Mouse (Mus musculus): Measurements from ENCODE around the gene Zbtb7b. TPM values are rescaled to one million over a fixed set of nuclear protein-coding genes. Genes with fewer than 3 reads are reported as not detected.

The Zbtb7b gene
- polyA plus RNA-seq (2015; fragmentation: Nextera tagmentation; extraction: Ambion mirVana): 1.1 and 1.4 TPM in 2 replicates

GRCm38 (mm10) chr3:89394006-89394893 is at the start of gene Zbtb7b:
TSS of gene Zbtb7b (minus strand) at chr3:89394776.

GRCm38 (mm10) chr3:89436176-89437113 is 41.9 kb upstream of the Zbtb7b start, which contains the start of gene Pbxip1:
TSS of gene Pbxip1 (plus strand) at chr3:89436706.

GRCm38 (mm10) chr3:89430171-89431159 is 35.9 kb upstream of the Zbtb7b start, which contains the start of gene Pygo2:
TSS of gene Pygo2 (plus strand) at chr3:89430214.

DNA sequence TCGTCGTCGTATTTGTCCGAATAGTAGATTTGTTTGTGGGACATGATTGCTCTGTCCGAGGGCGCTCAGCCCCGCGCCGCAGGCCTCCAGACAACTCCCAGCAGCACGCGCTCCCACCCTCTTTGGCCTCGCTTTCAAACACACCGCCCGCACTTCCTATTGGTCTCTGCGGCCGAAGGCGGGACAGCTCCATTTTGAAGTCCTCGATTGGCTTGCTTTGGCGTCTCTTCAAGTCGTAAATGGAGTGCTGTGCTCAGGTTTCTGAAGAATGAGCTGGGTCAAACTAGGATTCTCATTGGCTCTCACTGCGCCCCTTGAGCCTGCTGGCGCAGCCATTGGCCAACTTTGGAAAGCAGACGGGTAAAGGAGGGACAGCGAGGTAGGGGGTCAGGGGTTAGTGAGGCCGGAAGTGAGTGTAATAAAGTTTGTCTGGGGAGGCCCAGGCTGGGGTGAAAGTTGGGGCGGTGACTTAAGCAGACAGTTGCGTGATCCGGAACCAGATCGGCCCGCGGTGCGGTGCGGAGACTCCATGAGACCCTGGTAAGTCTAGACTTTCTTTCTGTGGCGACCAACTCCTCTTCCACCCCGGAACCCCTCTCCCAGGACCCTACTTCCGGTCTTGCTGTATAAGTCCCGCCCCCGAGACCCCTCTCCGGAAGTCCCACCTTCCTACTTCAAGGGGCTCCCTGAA is 23.7 kb upstream of the Zbtb7b start, which contains the start of the genes Cks1b and Shc1:
Gene Cks1b, minus strand, starts transcription at position 214 of the 691 bp plus-strand sequence.
Gene Shc1, plus strand, starts transcription at position 274 of the 691 bp plus-strand sequence.

DNA sequence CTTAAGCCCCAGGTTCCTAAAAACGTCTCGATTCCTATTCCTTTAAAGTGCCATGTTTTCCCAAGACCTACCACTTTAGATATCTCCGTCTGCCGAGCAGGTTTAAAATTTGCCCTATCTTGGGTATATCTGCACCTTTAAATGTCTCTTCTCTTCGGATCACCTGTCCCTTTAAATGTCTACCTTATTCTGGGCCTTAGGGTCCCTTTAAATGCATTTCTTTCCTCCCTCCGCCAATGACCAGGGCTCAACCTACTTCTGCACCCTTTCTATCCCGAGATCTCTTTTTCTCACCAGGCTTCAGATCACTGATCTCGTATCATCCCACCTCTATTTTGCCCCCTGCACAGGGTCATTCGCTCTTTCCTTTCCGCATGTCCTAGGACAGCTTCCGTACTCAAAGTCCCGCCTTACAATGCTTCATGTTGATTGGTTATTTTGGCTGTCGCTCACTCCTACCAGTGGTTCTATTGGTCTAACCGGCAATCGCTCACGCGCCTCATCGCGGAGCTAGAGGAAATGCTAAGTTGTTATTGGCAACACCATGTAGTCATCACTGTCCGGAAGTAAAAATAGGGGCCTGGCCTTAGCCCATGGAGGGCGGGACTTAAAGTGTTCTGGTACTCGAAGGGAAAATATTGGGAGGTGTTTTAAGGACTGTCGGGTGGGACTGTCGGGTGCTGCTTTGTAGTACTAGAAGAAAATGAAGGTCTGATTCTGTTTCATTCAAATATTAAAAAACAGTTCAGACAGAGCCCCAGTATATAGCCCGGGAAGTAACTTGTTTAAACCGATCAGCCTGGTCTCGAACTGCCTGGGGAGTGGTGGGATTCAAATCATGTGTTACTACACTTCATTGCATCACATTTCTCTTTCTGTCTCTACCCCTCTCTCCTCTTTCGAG is 17.2 kb upstream of the Zbtb7b start, which contains the start of gene Flad1:
Gene Flad1, minus strand, starts transcription at position 381 of the 904 bp plus-strand sequence.

GRCm38 (mm10) chr3:89402693-89403092 is 8.1 kb upstream of the Zbtb7b start, which contains the start of gene Lenep:
TSS of gene Lenep (minus strand) at chr3:89402793.

GRCm38 (mm10) chr3:89365153-89365485 is 29.5 kb downstream of the Zbtb7b start, which contains the start of gene Dcst1:
TSS of gene Dcst1 (minus strand) at chr3:89365253.

DNA sequence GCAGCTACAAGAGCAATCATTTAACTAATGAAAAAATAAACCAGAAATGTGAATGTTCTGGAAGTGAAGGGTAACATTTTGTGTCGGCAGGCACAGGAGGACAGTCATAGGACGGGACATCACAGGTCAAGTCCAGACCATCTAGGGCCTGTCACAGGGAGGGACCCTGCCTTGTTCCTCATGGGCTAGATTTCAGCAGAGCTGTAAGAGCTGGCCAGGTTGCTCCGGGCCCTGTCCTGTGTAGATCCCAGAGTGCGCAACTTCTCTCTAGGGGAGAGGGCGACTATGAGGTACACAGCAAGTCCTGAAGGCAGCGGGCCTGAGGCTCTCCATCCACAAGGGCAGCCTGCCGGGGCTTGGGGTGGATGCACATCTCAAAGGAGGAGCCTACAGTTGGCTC is 32.9 kb downstream of the Zbtb7b start, which contains the start of gene Dcst2:
Gene Dcst2, plus strand, starts transcription at position 301 of the 400 bp plus-strand sequence.

DNA sequence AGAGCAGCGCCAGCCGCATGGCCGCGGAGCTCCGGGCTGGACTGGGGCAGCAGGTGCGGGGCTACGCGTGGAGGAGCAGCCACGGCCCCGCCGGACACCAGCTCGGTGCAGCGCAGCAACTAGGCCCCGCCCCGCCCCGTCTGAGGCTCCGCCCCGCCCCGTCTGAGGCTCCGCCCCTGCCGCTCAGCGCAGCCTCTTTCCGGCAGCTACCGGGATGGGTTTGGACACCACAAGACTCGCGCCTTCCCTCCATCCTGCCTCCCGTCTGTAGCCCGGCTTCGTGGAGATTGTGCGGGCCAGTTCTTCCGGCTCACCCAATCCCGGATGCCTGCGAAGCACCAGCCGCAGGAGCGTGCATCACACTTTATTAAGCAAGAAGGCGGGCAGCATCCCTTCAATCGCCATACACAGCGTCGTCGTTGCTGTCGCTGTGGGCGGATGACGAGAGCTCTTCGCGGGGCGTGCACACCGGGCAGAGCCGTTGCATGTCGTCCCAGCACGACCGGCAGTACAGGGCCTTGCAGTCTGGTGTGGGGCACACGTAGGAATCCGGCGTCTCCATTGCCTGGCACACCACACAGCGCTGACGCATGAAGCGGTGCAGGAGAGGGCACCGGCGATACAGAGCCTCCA is 44.6 kb downstream of the Zbtb7b start, which contains the start of gene Adam15:
Gene Adam15, minus strand, starts transcription at position 128 of the 633 bp plus-strand sequence.

GRCm38 (mm10) chr3:89337721-89338578 is 56.6 kb downstream of the Zbtb7b start, which contains the start of gene Efna4:
TSS of gene Efna4 (minus strand) at chr3:89338028.

Other genes with a start within 250 kb of the Zbtb7b start
- 33.7 and 44.1 TPM in 2 replicates for gene Hcn3, start 234.6 kb downstream of the Zbtb7b start, polyA plus RNA-seq (2015; fragmentation: Nextera tagmentation; extraction: Ambion mirVana)
- 18.0 and 20.4 TPM in 2 replicates for gene Clk2, start 230.0 kb downstream of the Zbtb7b start, polyA plus RNA-seq (2015; fragmentation: Nextera tagmentation; extraction: Ambion mirVana)
- gene Scamp3, start 217.3 kb downstream of the Zbtb7b start, polyA plus RNA-seq (2015; fragmentation: Nextera tagmentation; extraction: Ambion mirVana): 157 and 167 TPM in 2 replicates
- 32.2 and 35.7 TPM in 2 replicates for gene Fam189b, start 211.6 kb downstream of the Zbtb7b start, polyA plus RNA-seq (2015; fragmentation: Nextera tagmentation; extraction: Ambion mirVana)
- 44.1 and 48.5 TPM in 2 replicates for gene Gba, start 191.8 kb downstream of the Zbtb7b start, polyA plus RNA-seq (2015; fragmentation: Nextera tagmentation; extraction: Ambion mirVana)
- 43.9 and 50.6 TPM in 2 replicates for gene Thbs3, start 179.6 kb downstream of the Zbtb7b start, polyA plus RNA-seq (2015; fragmentation: Nextera tagmentation; extraction: Ambion mirVana)
- gene Mtx1, start 167.7 kb downstream of the Zbtb7b start, polyA plus RNA-seq (2015; fragmentation: Nextera tagmentation; extraction: Ambion mirVana): 160 and 167 TPM in 2 replicates
- gene Muc1, start 165.7 kb downstream of the Zbtb7b start, polyA plus RNA-seq (2015; fragmentation: Nextera tagmentation; extraction: Ambion mirVana): 0.67 and 1.2 TPM in 2 replicates
- gene Krtcap2, start 148.8 kb downstream of the Zbtb7b start, polyA plus RNA-seq (2015; fragmentation: Nextera tagmentation; extraction: Ambion mirVana): 272 and 290 TPM in 2 replicates
- 48.0 and 58.9 TPM in 2 replicates for gene Trim46, start 148.5 kb downstream of the Zbtb7b start, polyA plus RNA-seq (2015; fragmentation: Nextera tagmentation; extraction: Ambion mirVana)
- gene Dpm3, start 135.4 kb downstream of the Zbtb7b start, polyA plus RNA-seq (2015; fragmentation: Nextera tagmentation; extraction: Ambion mirVana): 131 and 136 TPM in 2 replicates
- gene Slc50a1, start 124.2 kb downstream of the Zbtb7b start, polyA plus RNA-seq (2015; fragmentation: Nextera tagmentation; extraction: Ambion mirVana): 56.5 and 58.8 TPM in 2 replicates
- 7.1 and 9.8 TPM in 2 replicates for gene Efna1, start 113.6 kb downstream of the Zbtb7b start, polyA plus RNA-seq (2015; fragmentation: Nextera tagmentation; extraction: Ambion mirVana)
- 90.5 and 99.5 TPM in 2 replicates for gene Efna3, start 71.8 kb downstream of the Zbtb7b start, polyA plus RNA-seq (2015; fragmentation: Nextera tagmentation; extraction: Ambion mirVana)
- 2.2 and 2.3 TPM in 2 replicates for gene Efna4, start 56.7 kb downstream of the Zbtb7b start, polyA plus RNA-seq (2015; fragmentation: Nextera tagmentation; extraction: Ambion mirVana)
- gene Adam15, start 44.8 kb downstream of the Zbtb7b start, polyA plus RNA-seq (2015; fragmentation: Nextera tagmentation; extraction: Ambion mirVana): 77.7 and 84.5 TPM in 2 replicates
- 0.26 and 0.42 TPM in 2 replicates for gene Dcst2, start 32.8 kb downstream of the Zbtb7b start, polyA plus RNA-seq (2015; fragmentation: Nextera tagmentation; extraction: Ambion mirVana)
- 1.4 and 1.6 TPM in 2 replicates for gene Dcst1, start 29.5 kb downstream of the Zbtb7b start, polyA plus RNA-seq (2015; fragmentation: Nextera tagmentation; extraction: Ambion mirVana)
- not detected in 2 replicates for gene Lenep, start 8.0 kb upstream of the Zbtb7b start, polyA plus RNA-seq (2015; fragmentation: Nextera tagmentation; extraction: Ambion mirVana)
- 22.5 and 26.6 TPM in 2 replicates for gene Flad1, start 17.1 kb upstream of the Zbtb7b start, polyA plus RNA-seq (2015; fragmentation: Nextera tagmentation; extraction: Ambion mirVana)
- 65.2 and 67.0 TPM in 2 replicates for gene Cks1b, start 23.6 kb upstream of the Zbtb7b start, polyA plus RNA-seq (2015; fragmentation: Nextera tagmentation; extraction: Ambion mirVana)
- 13.9 and 16.1 TPM in 2 replicates for gene Shc1, start 23.7 kb upstream of the Zbtb7b start, polyA plus RNA-seq (2015; fragmentation: Nextera tagmentation; extraction: Ambion mirVana)
- 33.8 and 34.4 TPM in 2 replicates for gene Pygo2, start 35.4 kb upstream of the Zbtb7b start, polyA plus RNA-seq (2015; fragmentation: Nextera tagmentation; extraction: Ambion mirVana)
- gene Pbxip1, start 41.9 kb upstream of the Zbtb7b start, polyA plus RNA-seq (2015; fragmentation: Nextera tagmentation; extraction: Ambion mirVana): 25.3 and 29.2 TPM in 2 replicates
- gene Pmvk, start 59.8 kb upstream of the Zbtb7b start, polyA plus RNA-seq (2015; fragmentation: Nextera tagmentation; extraction: Ambion mirVana): 136 and 148 TPM in 2 replicates
- gene Kcnn3, start 125.4 kb upstream of the Zbtb7b start, polyA plus RNA-seq (2015; fragmentation: Nextera tagmentation; extraction: Ambion mirVana): 9.1 and 11.3 TPM in 2 replicates